Mouse (Mus musculus) olfactory bulb, adult 2 months (tissue): ENCODE results near the gene 4833439L19Rik.

Experiments
- CTCF ChIP-seq: fragments of 200-500 bp; IDR thresholded peaks from 2 replicates; pipeline ENCODE4 v1.5.1; 2012; ENCODE audit warnings: low read depth, mild to moderate bottlenecking, low read length, moderate library complexity; ENCODE audit not compliant: insufficient read depth
- POLR2A ChIP-seq: fragments of 200-500 bp; IDR thresholded peaks from 2 replicates; pipeline ENCODE4 v1.6.1; 2012; ENCODE audit warnings: mild to moderate bottlenecking, low read depth, low read length, moderate library complexity; ENCODE audit not compliant: insufficient read depth

GRCm38 (mm10) chr13:54548036-54548435 is 17.2 kb downstream of the 4833439L19Rik start:
- TF ChIP-seq POLR2A, result no peak
- no peak for TF ChIP-seq CTCF
